Mouse (Mus musculus): ENCODE results near the gene Alcam. TPM values are rescaled to one million over a fixed set of nuclear protein-coding genes. Genes with fewer than 3 reads are reported as not detected.

Alcam gene
- polyA plus RNA-seq, 1 experiment from 2014 or later, result 28.5 TPM

GRCm38 (mm10) chr16:52334084-52334483 lies 119.8 kb downstream of the Alcam start:
- no peaks in the 10 kb centered on the region for H3K27me3 ChIP-seq
- no peaks in the 10 kb centered on the region for H3K4me1 ChIP-seq
- ATAC-seq (ENCODE audit: low FRiP score, low read depth), result no peak
- 86% methylated on average over 4 of the region's 4 CpGs for WGBS
- no peak overlapping the region for H3K4me3 ChIP-seq
- no peak overlapping the region for H3K27ac ChIP-seq
- H3K9me3 ChIP-seq, result no peaks in the 10 kb centered on the region
- no peak overlapping the region for H3K4me2 ChIP-seq (replicated peaks)
- H3K36me3 ChIP-seq, result no peaks in the 10 kb centered on the region
- no peak overlapping the region for H3K9ac ChIP-seq

DNA sequence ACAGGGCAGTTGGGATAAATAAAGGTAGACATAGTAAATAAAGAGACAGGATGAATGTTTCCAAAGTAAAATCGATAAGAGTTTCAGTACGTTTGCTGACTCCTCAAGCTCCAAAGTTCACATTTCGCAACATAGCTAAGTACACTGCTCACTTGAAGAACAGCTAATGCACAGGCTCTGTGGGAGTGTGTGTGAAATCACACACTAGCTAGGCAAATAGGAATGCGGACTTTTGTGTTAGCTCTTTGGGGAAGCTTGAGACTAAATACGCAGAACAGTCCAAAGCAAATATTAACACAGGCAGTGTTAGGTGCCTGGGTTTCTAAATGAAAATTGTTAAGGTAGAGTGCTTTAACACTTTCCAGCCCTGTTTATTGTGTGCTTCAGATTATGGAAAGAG lies 120.2 kb downstream of the Alcam start:
- ATAC-seq (ENCODE audit: low FRiP score, low read depth), result peak; percentile 44; the same call in 1 of the 2 replicates
- H3K27ac ChIP-seq, result 0 out of 2 replicates have a peak overlapping the region, but pooled peaks have one; percentile 10
- H3K27me3 ChIP-seq, result no peaks in the 10 kb centered on the region
- WGBS, result 79% methylated on average over 5 of the region's 5 CpGs
- H3K36me3 ChIP-seq, result no peaks in the 10 kb centered on the region
- H3K9ac ChIP-seq, result no peak overlapping the region
- H3K4me2 ChIP-seq (replicated peaks), result no peak overlapping the region
- H3K4me1 ChIP-seq, result no peaks in the 10 kb centered on the region
- no peaks in the 10 kb centered on the region for H3K9me3 ChIP-seq
- no peak overlapping the region for H3K4me3 ChIP-seq

GRCm38 (mm10) chr16:52331341-52331830 lies 122.5 kb downstream of the Alcam start:
- H3K4me2 ChIP-seq (replicated peaks), result no peak overlapping the region
- no peak overlapping the region for H3K4me3 ChIP-seq
- no peaks in the 10 kb centered on the region for H3K9me3 ChIP-seq
- 93% methylated on average over 3 of the region's 3 CpGs for WGBS
- H3K27ac ChIP-seq, result no peak overlapping the region
- H3K4me1 ChIP-seq, result no peaks in the 10 kb centered on the region
- H3K27me3 ChIP-seq, result no peaks in the 10 kb centered on the region
- H3K9ac ChIP-seq, result no peak overlapping the region
- ATAC-seq (ENCODE audit: low FRiP score, low read depth), result no peak
- H3K36me3 ChIP-seq, result no peaks in the 10 kb centered on the region

- ATAC-seq (ENCODE audit: low FRiP score, low read depth), result no peak
- Histone ChIP-seq H3K4me1 (no peaks in the 10 kb centered on the region), H3K36me3 (no peaks in the 10 kb centered on the region), H3K4me3 (no peak overlapping the region), H3K9ac (no peak overlapping the region), H3K4me2 (replicated peaks) (no peak overlapping the region), H3K27ac (no peak overlapping the region), H3K9me3 (no peaks in the 10 kb centered on the region), H3K27me3 (no peaks in the 10 kb centered on the region)
- WGBS, result 79% methylated on average over 2 of the region's 2 CpGs
These were observed 124.5 kb downstream of the Alcam start for GRCm38 (mm10) chr16:52329420-52329819.

DNA sequence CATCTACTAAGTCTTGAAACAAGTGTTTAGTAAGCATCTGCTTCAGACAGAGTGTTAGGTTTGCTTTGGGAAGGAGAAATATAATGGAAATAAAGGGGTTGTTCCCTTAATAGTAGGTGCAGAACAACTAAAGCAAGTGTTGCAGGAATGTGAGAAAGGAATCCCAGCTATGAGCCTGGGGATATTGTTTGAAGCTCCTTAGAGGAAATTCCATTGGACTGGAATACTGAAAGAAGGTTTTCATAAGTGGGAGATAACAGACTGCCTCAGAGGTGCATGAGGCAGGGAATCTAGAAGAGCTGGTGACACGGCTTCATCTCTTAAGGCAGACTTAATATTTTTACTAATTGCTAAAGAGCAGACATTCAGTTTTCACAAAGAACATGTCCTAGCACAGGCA lies 134.6 kb downstream of the Alcam start:
- H3K9me3 ChIP-seq, result no peaks in the 10 kb centered on the region
- H3K4me3 ChIP-seq, result no peak overlapping the region
- no peak overlapping the region for H3K9ac ChIP-seq
- ATAC-seq (ENCODE audit: low FRiP score, low read depth), result no peak
- 70% methylated on average over 1 of the region's 1 CpGs for WGBS
- no peaks in the 10 kb centered on the region for H3K4me1 ChIP-seq
- H3K4me2 ChIP-seq (replicated peaks), result no peak overlapping the region
- no peaks in the 10 kb centered on the region for H3K27me3 ChIP-seq
- H3K36me3 ChIP-seq, result no peaks in the 10 kb centered on the region
- H3K27ac ChIP-seq, result no peak overlapping the region

DNA sequence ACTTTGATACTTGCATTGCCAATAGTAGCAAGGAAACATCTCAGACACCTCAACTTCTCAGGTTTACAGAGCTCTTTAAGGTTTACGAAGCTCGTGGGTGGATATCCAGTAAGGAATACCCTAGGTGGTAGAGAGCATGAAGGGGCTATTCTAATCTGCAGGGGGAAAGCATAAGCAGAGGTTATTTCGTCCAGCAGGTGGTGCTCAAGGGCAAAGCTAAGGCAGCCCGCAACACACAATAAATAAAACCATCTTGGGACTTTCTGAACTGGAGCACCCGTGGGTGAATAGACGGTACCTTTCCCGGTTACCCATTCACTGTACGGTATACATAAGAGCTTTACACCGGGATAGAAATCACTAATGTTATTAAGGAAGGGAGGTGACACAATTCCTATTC lies 142.8 kb downstream of the Alcam start:
- Histone ChIP-seq H3K4me2 (replicated peaks) (peak overlapping the region; percentile 47), H3K36me3 (no peaks in the 10 kb centered on the region), H3K4me3 (no peak overlapping the region), H3K27me3 (no peaks in the 10 kb centered on the region), H3K9me3 (no peaks in the 10 kb centered on the region), H3K9ac (no peak overlapping the region), H3K4me1 (no peaks in the 10 kb centered on the region), H3K27ac (no peak overlapping the region)
- 18% methylated on average over 9 of the region's 9 CpGs for WGBS
- ATAC-seq (ENCODE audit: low FRiP score, low read depth), result 0 out of 2 replicates have a peak, but pooled peaks have one; percentile 32

- 0 out of 2 replicates have a peak, but pooled peaks cover 7% of the 10 kb centered on the region for H3K4me1 ChIP-seq
- H3K4me2 ChIP-seq (replicated peaks), result no peak overlapping the region
- H3K9ac ChIP-seq, result no peak overlapping the region
- H3K27me3 ChIP-seq, result no peaks in the 10 kb centered on the region
- H3K4me3 ChIP-seq, result no peak overlapping the region
- ATAC-seq (ENCODE audit: low FRiP score, low read depth), result no peak
- H3K9me3 ChIP-seq, result no peaks in the 10 kb centered on the region
- 92% methylated on average over 2 of the region's 2 CpGs for WGBS
- H3K36me3 ChIP-seq, result no peaks in the 10 kb centered on the region
- H3K27ac ChIP-seq, result no peak overlapping the region
These were observed 146.9 kb downstream of the Alcam start for GRCm38 (mm10) chr16:52307016-52307415.

GRCm38 (mm10) chr16:52303532-52303902 lies 150.4 kb downstream of the Alcam start:
- no peak overlapping the region for H3K27ac ChIP-seq
- H3K36me3 ChIP-seq, result no peaks in the 10 kb centered on the region
- WGBS, result 76% methylated on average over 4 of the region's 4 CpGs
- H3K4me2 ChIP-seq (replicated peaks), result no peak overlapping the region
- no peaks in the 10 kb centered on the region for H3K9me3 ChIP-seq
- ATAC-seq (ENCODE audit: low FRiP score, low read depth), result no peak
- no peak overlapping the region for H3K4me3 ChIP-seq
- H3K4me1 ChIP-seq, result 0 out of 2 replicates have a peak, but pooled peaks cover 7% of the 10 kb centered on the region
- no peak overlapping the region for H3K9ac ChIP-seq
- H3K27me3 ChIP-seq, result no peaks in the 10 kb centered on the region

DNA sequence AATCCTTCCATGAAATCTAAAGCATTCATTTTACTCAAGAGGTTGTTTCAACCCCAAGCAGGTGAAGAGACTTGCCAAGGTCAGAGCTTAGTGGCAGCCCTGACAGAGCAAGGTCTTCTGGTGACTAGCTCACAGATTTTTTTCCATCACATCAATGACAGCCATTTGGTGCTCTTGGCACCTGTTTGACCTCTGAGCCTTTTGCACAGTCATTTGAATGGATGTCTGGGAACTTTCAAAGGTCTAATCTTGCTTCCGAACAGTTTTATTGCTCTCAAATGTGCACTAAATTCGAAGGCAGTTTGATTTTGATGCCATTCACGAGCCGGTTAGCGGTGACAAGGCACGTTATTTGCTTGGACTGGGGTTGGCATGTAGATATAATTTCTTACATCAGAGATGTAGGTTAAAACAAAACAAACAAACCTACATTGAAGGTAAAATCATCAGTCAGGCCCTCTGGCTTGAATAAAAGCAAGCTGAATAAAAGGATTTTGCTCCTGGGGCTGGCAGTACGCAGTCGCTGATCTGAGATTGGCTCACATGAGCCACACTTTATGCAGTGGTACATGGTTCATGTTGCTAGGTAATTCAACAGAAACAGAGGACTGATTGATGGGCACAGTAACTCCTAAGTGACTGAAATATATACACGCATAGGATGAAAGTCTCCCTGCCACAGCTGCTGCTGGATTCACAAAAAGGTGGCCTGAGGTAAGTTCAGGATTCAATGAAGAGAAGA lies 150.9 kb downstream of the Alcam start:
- no peak overlapping the region for H3K9ac ChIP-seq
- H3K4me1 ChIP-seq, result 0 out of 2 replicates have a peak, but pooled peaks cover 7% of the 10 kb centered on the region
- H3K36me3 ChIP-seq, result no peaks in the 10 kb centered on the region
- H3K9me3 ChIP-seq, result no peaks in the 10 kb centered on the region
- H3K4me2 ChIP-seq (replicated peaks), result no peak overlapping the region
- no peaks in the 10 kb centered on the region for H3K27me3 ChIP-seq
- H3K4me3 ChIP-seq, result no peak overlapping the region
- no peak for ATAC-seq (ENCODE audit: low FRiP score, low read depth)
- H3K27ac ChIP-seq, result no peak overlapping the region
- WGBS, result 37% methylated on average over 9 of the region's 9 CpGs

- no peak for ATAC-seq (ENCODE audit: low FRiP score, low read depth)
- Histone ChIP-seq H3K9me3 (no peaks in the 10 kb centered on the region), H3K4me3 (no peak overlapping the region), H3K36me3 (no peaks in the 10 kb centered on the region), H3K9ac (no peak overlapping the region), H3K27me3 (no peaks in the 10 kb centered on the region), H3K4me1 (0 out of 2 replicates have a peak, but pooled peaks cover 7% of the 10 kb centered on the region), H3K4me2 (replicated peaks) (no peak overlapping the region), H3K27ac (no peak overlapping the region)
- 84% methylated on average over 7 of the region's 7 CpGs for WGBS
These were observed 152.1 kb downstream of the Alcam start for GRCm38 (mm10) chr16:52301730-52302129.

DNA sequence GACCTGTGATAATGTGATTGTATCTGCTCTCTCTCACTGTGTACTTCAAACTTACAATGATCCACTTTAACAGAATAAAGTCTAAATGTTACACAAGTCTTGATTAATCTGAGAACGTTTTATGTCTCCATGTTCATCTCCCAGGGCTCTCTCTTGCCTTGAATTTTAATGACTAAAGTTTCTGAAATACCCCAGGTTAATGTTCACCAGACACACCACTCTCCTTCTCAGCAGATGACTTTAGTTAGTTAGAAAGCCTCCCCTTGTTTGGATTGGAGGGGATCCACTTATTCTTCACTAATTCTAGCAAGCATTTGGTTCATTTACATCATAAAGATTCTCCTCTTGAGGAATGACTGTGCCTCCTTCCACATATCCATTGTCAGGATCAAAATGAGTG lies 157.5 kb downstream of the Alcam start:
- H3K4me3 ChIP-seq, result no peak overlapping the region
- WGBS, result 32% methylated on average over 1 of the region's 1 CpGs

GRCm38 (mm10) chr16:52295535-52295934 lies 158.3 kb downstream of the Alcam start:
- no peak for ATAC-seq (ENCODE audit: low FRiP score, low read depth)
- no peaks in the 10 kb centered on the region for H3K9me3 ChIP-seq
- no peak overlapping the region for H3K9ac ChIP-seq
- no peak overlapping the region for H3K4me3 ChIP-seq
- H3K27ac ChIP-seq, result no peak overlapping the region
- H3K27me3 ChIP-seq, result no peaks in the 10 kb centered on the region
- H3K36me3 ChIP-seq, result peaks cover 13% of the 10 kb centered on the region
- H3K4me1 ChIP-seq, result no peaks in the 10 kb centered on the region
- H3K4me2 ChIP-seq (replicated peaks), result no peak overlapping the region

More for the DNA sequence above, 157.5 kb downstream of the Alcam start:
- Histone ChIP-seq H3K4me2 (replicated peaks) (no peak overlapping the region), H3K36me3 (peaks cover 13% of the 10 kb centered on the region), H3K9me3 (no peaks in the 10 kb centered on the region), H3K9ac (no peak overlapping the region), H3K27ac (no peak overlapping the region), H3K4me1 (no peaks in the 10 kb centered on the region), H3K27me3 (no peaks in the 10 kb centered on the region)
- ATAC-seq (ENCODE audit: low FRiP score, low read depth), result no peak

All from limb, embryonic 13.5 days (tissue).